Mouse (Mus musculus) MEL-GATA-1-ER (cell line): ENCODE data around the gene Foxp1.

Source experiments
- DNase-seq: peaks from one replicate; pipeline ENCODE4 v3.0.0-alpha.2; 2012; ENCODE audit warnings: low read depth; ENCODE audit errors: extremely low read depth

Gene Foxp1

GRCm38 (mm10) chr6:99217846-99218245 is 304.7 kb downstream of the Foxp1 start:
- DNase-seq: no peak

GRCm38 (mm10) chr6:99217155-99217554 is 305.4 kb downstream of the Foxp1 start:
- DNase-seq: no peak

- no peak for DNase-seq
Observed at GRCm38 (mm10) chr6:99212461-99212860, 310.1 kb downstream of the Foxp1 start.

GRCm38 (mm10) chr6:99211663-99212333 is 310.7 kb downstream of the Foxp1 start:
- DNase-seq: no peak

- DNase-seq: no peak
Observed at GRCm38 (mm10) chr6:99210161-99210560, 312.4 kb downstream of the Foxp1 start.

GRCm38 (mm10) chr6:99207226-99207885 is 315.2 kb downstream of the Foxp1 start:
- no peak for DNase-seq

GRCm38 (mm10) chr6:99206437-99206870 is 316.1 kb downstream of the Foxp1 start:
- DNase-seq: peak; percentile 15

- no peak for DNase-seq
Observed at GRCm38 (mm10) chr6:99205587-99206436, 316.7 kb downstream of the Foxp1 start.

- DNase-seq: peak; percentile 64
Observed at GRCm38 (mm10) chr6:99204780-99205586, 317.5 kb downstream of the Foxp1 start.

GRCm38 (mm10) chr6:99204052-99204779 is 318.3 kb downstream of the Foxp1 start:
- peak; percentile 10 for DNase-seq

- DNase-seq: peak; percentile 43
Observed at GRCm38 (mm10) chr6:99203231-99203630, 319.3 kb downstream of the Foxp1 start.

GRCm38 (mm10) chr6:99202781-99203180 is 319.7 kb downstream of the Foxp1 start:
- DNase-seq: no peak

GRCm38 (mm10) chr6:99201271-99201705 is 321.2 kb downstream of the Foxp1 start:
- DNase-seq: no peak

- no peak for DNase-seq
Observed at GRCm38 (mm10) chr6:99200656-99201055, 321.9 kb downstream of the Foxp1 start.

GRCm38 (mm10) chr6:99199277-99199676 is 323.2 kb downstream of the Foxp1 start:
- no peak for DNase-seq

- DNase-seq: peak; percentile 60
Observed at GRCm38 (mm10) chr6:99193697-99194096, 328.8 kb downstream of the Foxp1 start.

GRCm38 (mm10) chr6:99191636-99192137 is 330.8 kb downstream of the Foxp1 start:
- no peak for DNase-seq

GRCm38 (mm10) chr6:99191041-99191635 is 331.4 kb downstream of the Foxp1 start:
- no peak for DNase-seq

- no peak for DNase-seq
Observed at GRCm38 (mm10) chr6:99189967-99190366, 332.6 kb downstream of the Foxp1 start.
